Mouse (Mus musculus) Patski (cell line): ENCODE measurements at regions not wholly inside any gene's neighbourhood (a gene's known extent, or its start where the extent isn't known, plus 50 kb on each side); places are given as distances from the start of the nearest gene placed in this dataset.

Experiments used
- ATAC-seq: fragments of 100-300 bp; one replicate; pipeline ENCODE4 v1.8.0; 2021
- CTCF ChIA-PET: fragments of 350-600 bp; sonication (Branson Sonifier 250); formaldehyde crosslinking; loops from one replicate; lab custom pipeline; 2022; ENCODE audit warnings: inconsistent platforms; lab: Charles Lee
- POLR2A ChIA-PET: fragments of 350-600 bp; sonication (Branson Sonifier 250); formaldehyde crosslinking; loops from one replicate; lab custom pipeline; 2022; ENCODE audit warnings: antibody characterized with exemption, inconsistent platforms; lab: Charles Lee
- DNase-seq: peaks from one replicate; pipeline ENCODE4 v3.0.0-alpha.2; 2011; ENCODE audit warnings: low read depth, low spot score
- H3K27me3 ChIP-seq: fragments of 371-371 bp; one replicate; pipeline ENCODE4 v1.5.1; 2021
- CTCF ChIP-seq: fragments of 100-300 bp; IDR thresholded peaks from one replicate; pipeline ENCODE4 v1.5.1; 2021
- in situ Hi-C: fragments of 300-500 bp; cut with MboI; formaldehyde crosslinking; loops from 3 replicates; pipeline ENCODE4 v1.11.1; 2018; ENCODE audit warnings: low pct_unique_long_range_greater_than_20kb, mixed read lengths

GRCm38 (mm10) chr9:101458306-101458946 is 206.8 kb upstream of the Ppp2r3a start:
- ATAC-seq (no peak), DNase-seq (no peak)
- ChIA-PET POLR2A (interaction anchor here (0.6 kb wide), 1 partner anchor 134 kb away, joined by 4 read pairs; no protein-coding TSS in a partner anchor), CTCF (interaction anchor here (1.2 to 1.5 kb wide), 2 partner anchors 9 to 14 kb away, joined by 3 to 4 read pairs; no protein-coding TSS in a partner anchor)
- peaks cover 3% of the 10 kb centered on the region for H3K27me3 ChIP-seq
- TF ChIP-seq CTCF = no peak
- in situ Hi-C loops = no loop called here

- ChIA-PET POLR2A (no interaction called here), CTCF (no interaction called here)
- no peaks in the 10 kb centered on the region for H3K27me3 ChIP-seq
- no peak for ATAC-seq
- in situ Hi-C loops = no loop called here
- no peak for DNase-seq
- TF ChIP-seq CTCF = no peak
Observed at GRCm38 (mm10) chr9:101446316-101446715, 194.7 kb upstream of the Ppp2r3a start.

GRCm38 (mm10) chr9:101445764-101446163 is 194.2 kb upstream of the Ppp2r3a start:
- H3K27me3 ChIP-seq = no peaks in the 10 kb centered on the region
- peak; percentile 20 for DNase-seq
- in situ Hi-C loops = no loop called here
- CTCF ChIA-PET = no interaction called here
- POLR2A ChIA-PET = no interaction called here
- ATAC-seq = peak; percentile 35
- TF ChIP-seq CTCF = no peak

GRCm38 (mm10) chr9:101445293-101445692 is 193.7 kb upstream of the Ppp2r3a start:
- ChIA-PET POLR2A (no interaction called here), CTCF (no interaction called here)
- in situ Hi-C loops = no loop called here
- ATAC-seq (no peak), DNase-seq (no peak)
- TF ChIP-seq CTCF = no peak
- no peaks in the 10 kb centered on the region for H3K27me3 ChIP-seq

GRCm38 (mm10) chr9:101439856-101440255 is 188.3 kb upstream of the Ppp2r3a start:
- H3K27me3 ChIP-seq = no peaks in the 10 kb centered on the region
- ATAC-seq = no peak
- ChIA-PET CTCF (no interaction called here), POLR2A (no interaction called here)
- no peak for TF ChIP-seq CTCF
- no peak for DNase-seq
- in situ Hi-C loops = no loop called here

- no peaks in the 10 kb centered on the region for H3K27me3 ChIP-seq
- ChIA-PET CTCF (interaction anchor here (1.5 to 1.6 kb wide), 2 partner anchors 9 to 19 kb away, joined by 4 read pairs; no protein-coding TSS in a partner anchor), POLR2A (interaction anchor here (0.6 kb wide), 1 partner anchor 252 kb away, joined by 5 read pairs; no protein-coding TSS in a partner anchor)
- DNase-seq (no peak), ATAC-seq (no peak)
- in situ Hi-C loops = no loop called here
- TF ChIP-seq CTCF = no peak
Observed at GRCm38 (mm10) chr9:101438564-101439180, 187.1 kb upstream of the Ppp2r3a start.

- H3K27me3 ChIP-seq = no peaks in the 10 kb centered on the region
- DNase-seq (no peak), ATAC-seq (no peak)
- in situ Hi-C loops = no loop called here
- no peak for TF ChIP-seq CTCF
- ChIA-PET CTCF (interaction anchor here (1.0 to 1.4 kb wide), 2 partner anchors 11 to 17 kb away, joined by 3 to 5 read pairs; no protein-coding TSS in a partner anchor), POLR2A (no interaction called here)
Observed at GRCm38 (mm10) chr9:101424974-101425670, 173.5 kb upstream of the Ppp2r3a start.

GRCm38 (mm10) chr9:101423041-101423440 is 171.4 kb upstream of the Ppp2r3a start:
- ChIA-PET POLR2A (no interaction called here), CTCF (no interaction called here)
- H3K27me3 ChIP-seq = no peaks in the 10 kb centered on the region
- ATAC-seq = no peak
- TF ChIP-seq CTCF = no peak
- DNase-seq = no peak
- in situ Hi-C loops = no loop called here

GRCm38 (mm10) chr9:101422006-101422405 is 170.4 kb upstream of the Ppp2r3a start:
- ChIA-PET POLR2A (no interaction called here), CTCF (no interaction called here)
- in situ Hi-C loops = no loop called here
- no peaks in the 10 kb centered on the region for H3K27me3 ChIP-seq
- ATAC-seq = no peak
- DNase-seq = no peak
- TF ChIP-seq CTCF = no peak

GRCm38 (mm10) chr9:101421136-101421535 is 169.5 kb upstream of the Ppp2r3a start:
- no peaks in the 10 kb centered on the region for H3K27me3 ChIP-seq
- TF ChIP-seq CTCF = no peak
- no peak for DNase-seq
- ChIA-PET POLR2A (no interaction called here), CTCF (no interaction called here)
- in situ Hi-C loops = no loop called here
- no peak for ATAC-seq

- DNase-seq (no peak), ATAC-seq (no peak)
- CTCF ChIA-PET = interaction anchor here (1.9 kb wide), 1 partner anchor 18 kb away, joined by 4 read pairs; no protein-coding TSS in a partner anchor
- TF ChIP-seq CTCF = no peak
- H3K27me3 ChIP-seq = no peaks in the 10 kb centered on the region
- in situ Hi-C loops = no loop called here
- POLR2A ChIA-PET = no interaction called here
Observed at GRCm38 (mm10) chr9:101420181-101420580, 168.6 kb upstream of the Ppp2r3a start.
